Comparison of ENCODE assay signal across 7 mouse cellular contexts in the genomic region with DNA sequence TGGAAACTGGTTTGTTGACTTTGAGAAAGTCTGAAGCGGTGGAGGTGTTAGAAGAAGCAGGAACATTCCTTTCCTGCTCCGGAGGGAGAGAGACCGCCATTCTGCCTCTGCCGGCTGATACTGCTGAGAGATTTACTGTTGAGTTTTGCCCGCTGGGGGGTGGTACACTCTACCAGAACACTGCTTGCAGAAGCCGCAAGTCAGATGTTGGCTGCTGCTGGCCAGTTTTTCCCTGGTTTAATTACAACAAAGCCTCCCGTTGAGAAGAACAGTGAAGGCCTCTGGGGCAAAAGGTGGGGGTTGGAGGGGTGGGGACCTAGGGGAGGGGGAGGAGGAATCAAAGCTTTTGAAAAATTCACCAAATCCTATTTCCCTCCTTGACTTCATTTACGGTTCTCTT. TPM values are rescaled to one million over a fixed set of nuclear protein-coding genes. Genes with fewer than 3 reads are reported as not detected.
A peak's percentile ranks its signal among the peaks of the same experiment; 100 is the strongest.
DNase-seq lines count a peak whose midpoint lies in the region; ATAC-seq and TF ChIP-seq lines count a peak whose summit lies in the region.

No protein-coding gene starts in this region.

- peak; percentile 83 for TF ChIP-seq CTCF in stomach, postnatal 0 days (IDR thresholded peaks at IDR 0.05; ENCODE audit: low read depth)

- H3K27ac ChIP-seq in midbrain, embryonic 12.5 days (replicated peaks) = peak overlapping the region; percentile 77
- no peak overlapping the region for H3K27ac ChIP-seq in stomach, postnatal 0 days (replicated peaks)

- H3K4me1 ChIP-seq in midbrain, embryonic 12.5 days = peaks cover 26% of the 10 kb centered on the region
- H3K4me1 ChIP-seq in stomach, postnatal 0 days (replicated peaks; ENCODE audit: control insufficient read depth, insufficient read depth) = no peaks in the 10 kb centered on the region; the same call in 1 of the 2 replicates

- intact Hi-C loops in left cerebral cortex, postnatal 25 days (cut with DNase I) = loop anchor here (5.0 kb wide), 1 partner anchor 136 kb away; no protein-coding TSS in a partner anchor

- ATAC-seq in midbrain, embryonic 12.5 days (ENCODE audit: low FRiP score, low read depth) = peak; percentile 73
- ATAC-seq in stomach, postnatal 0 days (ENCODE audit: low FRiP score, low TSS enrichment) = peak; percentile 63

- H3K9ac ChIP-seq in midbrain, embryonic 12.5 days (replicated peaks) = peak overlapping the region; percentile 54; the same call in 1 of the 2 replicates
- H3K9ac ChIP-seq in stomach, postnatal 0 days (ENCODE audit: low read length) = no peak overlapping the region

- 2% methylated on average over 8 of the region's 8 CpGs for WGBS in midbrain, embryonic 12.5 days
- 11% methylated on average over 8 of the region's 8 CpGs for WGBS in stomach, postnatal 0 days

- TF ChIP-seq EP300 in stomach, postnatal 0 days (optimal IDR thresholded peaks at IDR 0.05) = no peak

- no peaks in the 10 kb centered on the region for H3K27me3 ChIP-seq in midbrain, embryonic 12.5 days
- H3K27me3 ChIP-seq in stomach, postnatal 0 days (ENCODE audit: control insufficient read depth, insufficient read depth, low read length) = no peaks in the 10 kb centered on the region

- H3K4me3 ChIP-seq in midbrain, embryonic 12.5 days = peak overlapping the region; percentile 67
- H3K4me3 ChIP-seq in stomach, postnatal 0 days (ENCODE audit: low read depth, low read length) = peak overlapping the region; percentile 10

- H3K9me3 ChIP-seq in midbrain, embryonic 12.5 days = no peaks in the 10 kb centered on the region
- H3K9me3 ChIP-seq in stomach, postnatal 0 days (ENCODE audit: control insufficient read depth, low read length) = no peaks in the 10 kb centered on the region

- H3K4me2 ChIP-seq in midbrain, embryonic 12.5 days (replicated peaks) = peak overlapping the region; percentile 62
- H3K4me2 ChIP-seq in stomach, postnatal 0 days (replicated peaks; ENCODE audit: low read depth) = peak overlapping the region; percentile 41

- peaks cover 1% of the 10 kb centered on the region; the same call in 1 of the 2 replicates for H3K36me3 ChIP-seq in midbrain, embryonic 12.5 days
- H3K36me3 ChIP-seq in stomach, postnatal 0 days (ENCODE audit: control insufficient read depth, insufficient read depth, low read length) = no peaks in the 10 kb centered on the region

- DNase-seq in adrenal gland, postnatal 36 days = peak; percentile 62 to 75
- DNase-seq in embryo, embryonic 11 days = peak; percentile 92
- DNase-seq in gastrocnemius, postnatal 25 days = peak; percentile 17
- DNase-seq in kidney, adult 11 months = peak; percentile 32
- peak; percentile 83 to 91 for DNase-seq in left cerebral cortex, postnatal 25 days (ENCODE audit: low spot score in 2 of 2)
- DNase-seq in stomach, postnatal 0 days (ENCODE audit: low spot score) = peak; percentile 84

RNA-seq across cellular contexts. Expression of a gene that starts 3.0 kb away (rescaled TPM):
- 1 to 10 TPM; 5.2 to 7.6 TPM for total RNA-seq in adrenal gland, postnatal 36 days (2021)
- under 1 TPM; 0.36 to 0.51 TPM for total RNA-seq in gastrocnemius, postnatal 25 days (2021)
- 10 to 100 TPM; 32.2 to 32.6 TPM for total RNA-seq in left cerebral cortex, postnatal 25 days (2021)
- 65.3 and 84.9 TPM in 2 replicates for polyA plus RNA-seq in midbrain, embryonic 12.5 days (2016; fragmentation: Nextera tagmentation; extraction: Ambion mirVana)
- polyA plus RNA-seq in stomach, postnatal 0 days (2015; fragmentation: Nextera tagmentation; extraction: Ambion mirVana) = 18.4 and 23.1 TPM in 2 replicates

Comparison
In these comparisons a context has a peak if more than half of its experiments do, and no peak if none do; other contexts are left out.
1. DNase-seq: peak in every context shown above with its lines; median percentile 92 in embryo, embryonic 11 days; 87 in left cerebral cortex, postnatal 25 days; 84 in stomach, postnatal 0 days; 68 in adrenal gland, postnatal 36 days; 32 in kidney, adult 11 months; 17 in gastrocnemius, postnatal 25 days.
2. RNA of a gene that starts 3.0 kb away (total RNA-seq): 32.2 to 32.6 TPM in left cerebral cortex, postnatal 25 days and 5.2 to 7.6 TPM in adrenal gland, postnatal 36 days; 0.36 to 0.51 TPM in gastrocnemius, postnatal 25 days; every median in the first group is over 4 times any median in the second.